Mouse (Mus musculus) testis, adult 2 months (tissue): ENCODE data around the gene Krt7. TPM values are rescaled to one million over a fixed set of nuclear protein-coding genes. Genes with fewer than 3 reads are reported as not detected.

Source experiments
- H3K27ac ChIP-seq: fragments of 200-500 bp; 2 replicates; pipeline ENCODE4 v1.5.1; 2012; ENCODE audit warnings: low read depth, low read length; ENCODE audit not compliant: control insufficient read depth, insufficient read depth
- H3K27me3 ChIP-seq: fragments of 200-500 bp; 2 replicates; pipeline ENCODE4 v1.6.1; 2012; ENCODE audit warnings: mild to moderate bottlenecking, low read length, moderate library complexity; ENCODE audit not compliant: control insufficient read depth, insufficient read depth
- H3K36me3 ChIP-seq: fragments of 200-500 bp; 2 replicates; pipeline ENCODE4 v1.6.1; 2012; ENCODE audit warnings: mild to moderate bottlenecking, low read length; ENCODE audit not compliant: control insufficient read depth, insufficient read depth
- H3K4me1 ChIP-seq: fragments of 200-500 bp; 2 replicates; pipeline ENCODE4 v1.6.1; 2012; ENCODE audit warnings: low read length; ENCODE audit not compliant: control insufficient read depth, insufficient read depth
- H3K4me3 ChIP-seq: fragments of 200-500 bp; 2 replicates; pipeline ENCODE4 v1.5.1; 2012; ENCODE audit warnings: low read depth, mild to moderate bottlenecking, low read length, moderate library complexity, mixed read lengths; ENCODE audit not compliant: control insufficient read depth
- CTCF ChIP-seq: fragments of 200-500 bp; IDR thresholded peaks from 2 replicates; pipeline ENCODE4 v1.5.1; 2012; ENCODE audit warnings: low read depth, mild to moderate bottlenecking, inconsistent platforms, low read length, moderate library complexity; ENCODE audit not compliant: control insufficient read depth, insufficient read depth, insufficient replicate concordance
- POLR2A ChIP-seq: fragments of 200-500 bp; IDR thresholded peaks from 2 replicates; pipeline ENCODE4 v1.6.1; 2012; ENCODE audit warnings: low read depth, mild to moderate bottlenecking, inconsistent platforms, low read length, moderate library complexity; ENCODE audit not compliant: control insufficient read depth
- polyA plus RNA-seq: library from polyadenylated mRNA; depleted of rRNA; stranded (reverse); fragments of >200 nt; gene quantifications from 2 replicates; pipeline ENCODE4 v1.2.3, GENCODE M21; 2012

Gene Krt7
- polyA plus RNA-seq, 1 experiment: 0.33 TPM

DNA sequence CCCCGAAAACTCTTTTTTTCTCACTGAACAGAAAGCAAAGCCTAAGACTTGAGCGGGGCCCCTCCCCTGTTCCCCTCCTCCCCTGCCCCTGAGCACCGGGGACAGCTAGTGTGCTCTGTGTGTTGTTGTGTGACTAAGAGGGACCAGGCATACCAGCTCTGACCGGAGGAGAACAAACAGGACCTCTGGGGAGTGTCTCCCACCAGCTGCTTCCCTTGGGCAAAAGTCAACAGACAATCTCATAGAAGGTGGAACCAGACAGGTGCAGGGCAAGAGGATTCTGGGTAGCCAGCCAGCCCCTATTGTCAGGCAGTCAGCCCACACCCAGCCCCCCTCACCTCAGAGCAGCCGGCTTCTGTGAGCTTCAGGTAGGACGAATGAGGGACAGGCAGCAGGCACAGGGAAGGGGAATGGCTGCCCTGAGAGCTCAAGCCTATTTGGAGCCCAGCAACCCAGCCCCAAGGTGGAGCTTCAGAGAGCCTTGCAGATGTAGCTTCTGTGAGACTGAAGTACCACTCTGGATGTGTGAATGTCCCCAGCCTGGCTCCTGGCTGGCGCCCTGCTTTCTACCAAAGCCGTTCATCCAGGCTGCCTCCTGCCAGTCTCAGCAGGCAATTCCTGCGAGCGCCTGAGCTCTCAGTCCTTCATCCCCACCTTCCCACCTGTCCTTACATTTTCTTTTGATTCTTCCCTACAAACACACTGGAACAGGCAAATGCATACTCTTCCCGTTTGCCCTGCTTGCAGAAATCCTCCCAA lies 4.1 kb downstream of the Krt7 start:
- no peak overlapping the region for H3K27ac ChIP-seq
- TF ChIP-seq POLR2A (no peak), CTCF (no peak)
- no peak overlapping the region for H3K4me3 ChIP-seq
- no peaks in the 10 kb centered on the region for H3K36me3 ChIP-seq
- H3K4me1 ChIP-seq: peaks cover 8% of the 10 kb centered on the region
- H3K27me3 ChIP-seq: no peaks in the 10 kb centered on the region

GRCm38 (mm10) chr15:101418950-101419349 lies 8.1 kb downstream of the Krt7 start:
- no peak overlapping the region for H3K27ac ChIP-seq
- H3K4me3 ChIP-seq: no peak overlapping the region
- TF ChIP-seq POLR2A (no peak), CTCF (no peak)
- no peaks in the 10 kb centered on the region for H3K36me3 ChIP-seq
- no peaks in the 10 kb centered on the region for H3K4me1 ChIP-seq
- H3K27me3 ChIP-seq: no peaks in the 10 kb centered on the region

DNA sequence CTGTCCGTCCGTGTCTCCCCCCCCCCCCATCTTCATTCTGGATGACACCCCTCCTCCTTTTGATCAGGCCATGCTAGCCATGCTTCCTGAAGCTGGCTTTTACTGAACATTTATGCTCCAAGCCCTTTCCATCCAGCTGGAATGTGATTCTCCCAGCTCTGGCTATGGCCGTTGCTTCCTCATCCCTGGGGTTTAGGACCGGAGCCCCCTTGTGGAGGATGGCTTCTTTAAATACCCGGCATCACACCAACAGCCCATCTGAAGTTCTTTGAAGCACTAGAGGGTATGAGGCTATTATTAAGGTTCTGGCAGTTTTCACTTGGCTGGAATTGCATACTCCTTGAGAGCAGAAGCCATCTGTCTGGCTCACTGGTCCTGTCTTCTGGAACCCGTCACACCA lies 10.1 kb downstream of the Krt7 start:
- TF ChIP-seq CTCF (no peak), POLR2A (no peak)
- Histone ChIP-seq H3K27me3 (no peaks in the 10 kb centered on the region), H3K27ac (no peak overlapping the region), H3K36me3 (no peaks in the 10 kb centered on the region), H3K4me1 (no peaks in the 10 kb centered on the region), H3K4me3 (no peak overlapping the region)

DNA sequence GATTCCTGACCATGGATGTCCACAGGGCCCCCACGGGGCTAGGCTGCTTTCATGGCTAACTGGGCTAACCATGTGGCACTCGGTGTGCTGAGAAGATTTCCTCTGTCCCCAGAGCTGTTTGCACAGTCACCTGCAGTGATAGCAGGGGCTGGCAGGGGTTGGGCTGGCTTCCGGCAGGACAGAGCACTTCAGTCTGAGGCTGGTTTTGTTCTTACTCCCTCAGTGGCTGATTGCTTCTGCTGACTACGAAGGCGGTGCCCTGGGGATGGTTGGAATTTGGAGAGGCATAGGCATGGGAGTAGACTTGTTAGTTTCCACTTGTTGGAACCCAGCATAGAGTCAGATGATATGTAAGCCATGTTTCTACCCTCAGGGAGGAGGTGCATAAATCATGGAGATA lies 14.1 kb downstream of the Krt7 start:
- H3K36me3 ChIP-seq: no peaks in the 10 kb centered on the region
- TF ChIP-seq CTCF (no peak), POLR2A (no peak)
- H3K4me3 ChIP-seq: no peak overlapping the region
- H3K4me1 ChIP-seq: no peaks in the 10 kb centered on the region
- no peak overlapping the region for H3K27ac ChIP-seq
- H3K27me3 ChIP-seq: no peaks in the 10 kb centered on the region

DNA sequence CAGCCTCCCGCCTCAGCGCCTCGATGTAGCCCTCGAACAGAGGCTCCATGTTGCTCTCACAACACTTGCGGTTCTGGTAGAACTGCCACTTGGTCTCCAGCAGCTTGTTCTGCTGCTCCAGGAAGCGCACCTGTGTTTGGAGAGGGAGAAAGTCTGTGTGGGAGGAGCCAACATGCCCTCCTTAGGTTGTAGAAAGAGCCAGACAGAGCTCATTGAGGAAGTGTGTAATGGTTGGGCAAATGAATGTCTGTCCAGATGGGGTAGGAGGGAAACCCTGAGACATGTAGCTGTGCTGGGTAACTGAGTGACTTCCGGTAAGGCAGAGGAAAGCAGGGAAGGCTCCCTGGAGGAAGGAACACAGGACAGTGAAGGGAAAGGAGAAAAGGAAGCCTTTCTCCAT lies 25.8 kb downstream of the Krt7 start:
- Histone ChIP-seq H3K36me3 (no peaks in the 10 kb centered on the region), H3K27ac (no peak overlapping the region), H3K27me3 (peaks cover 4% of the 10 kb centered on the region; the same call in 1 of the 2 replicates), H3K4me3 (no peak overlapping the region), H3K4me1 (peaks cover 6% of the 10 kb centered on the region; the same call in 1 of the 2 replicates)
- TF ChIP-seq CTCF (no peak), POLR2A (no peak)

- H3K27ac ChIP-seq: no peak within 1 kb of the TSS
- TF ChIP-seq CTCF: no peak
- no peak for TF ChIP-seq POLR2A
- peaks cover 4% of the 10 kb centered on the region; the same call in 1 of the 2 replicates for H3K27me3 ChIP-seq
- peak within 1 kb of the TSS; percentile 27 for H3K4me3 ChIP-seq
- peaks cover 6% of the 10 kb centered on the region; the same call in 1 of the 2 replicates for H3K4me1 ChIP-seq
- H3K36me3 ChIP-seq: no peaks in the 10 kb centered on the region
Measured at GRCm38 (mm10) chr15:101438555-101438954, 27.7 kb downstream of the Krt7 start, which contains the start of gene Krt87. TSS of gene Krt87 (minus strand) at chr15:101438804.

GRCm38 (mm10) chr15:101440837-101441236 lies 30.0 kb downstream of the Krt7 start:
- H3K4me1 ChIP-seq: peaks cover 6% of the 10 kb centered on the region; the same call in 1 of the 2 replicates
- TF ChIP-seq POLR2A: no peak
- TF ChIP-seq CTCF: no peak
- H3K27ac ChIP-seq: no peak overlapping the region
- no peak overlapping the region for H3K4me3 ChIP-seq
- peaks cover 4% of the 10 kb centered on the region; the same call in 1 of the 2 replicates for H3K27me3 ChIP-seq
- H3K36me3 ChIP-seq: no peaks in the 10 kb centered on the region
